Mouse (Mus musculus) ES-E14 (cell line): ENCODE data around the gene Gpc6. TPM values are rescaled to one million over a fixed set of nuclear protein-coding genes. Genes with fewer than 3 reads are reported as not detected.
A peak's percentile ranks its signal among the peaks of the same experiment; 100 is the strongest.

Source experiments
- DNase-seq: peaks from one replicate; pipeline ENCODE4 v3.0.0-alpha.2; 2013; ENCODE audit warnings: low read depth, low spot score
- H3K27ac ChIP-seq: 2 replicates; pipeline ENCODE4 v1.5.1; 2012; ENCODE audit warnings: low read depth, mild to moderate bottlenecking, low read length, moderate library complexity, mixed read lengths; ENCODE audit not compliant: poor library complexity, insufficient read depth, severe bottlenecking
- H3K36me3 ChIP-seq: 2 replicates; pipeline ENCODE4 v1.6.1; 2012; ENCODE audit warnings: mild to moderate bottlenecking, low read length, moderate library complexity, mixed read lengths; ENCODE audit not compliant: control insufficient read depth, poor library complexity, insufficient read depth, severe bottlenecking
- H3K4me1 ChIP-seq, 2 experiments: fragments of 150-350 bp in 1 of 2; sonication (generic) in 1 of 2; 2 replicates each; pipeline ENCODE4 v1.6.1; 2012; ENCODE audit warnings: low read length in 2 of 2, mild to moderate bottlenecking in 1 of 2, mixed read lengths in 1 of 2; ENCODE audit not compliant: control insufficient read depth in 2 of 2, insufficient read depth in 2 of 2, poor library complexity in 1 of 2
- H3K4me3 ChIP-seq, 2 experiments: fragments of 150-350 bp in 1 of 2; sonication (generic) in 1 of 2; 2 replicates each; pipeline ENCODE4 v1.5.1; 2012; ENCODE audit warnings: low read length in 2 of 2, low read depth in 1 of 2, mild to moderate bottlenecking in 1 of 2, mixed read lengths in 1 of 2; ENCODE audit not compliant: insufficient read depth in 1 of 2, poor library complexity in 1 of 2, severe bottlenecking in 1 of 2
- H3K9ac ChIP-seq: 2 replicates; pipeline ENCODE4 v1.6.1; 2012; ENCODE audit warnings: low read depth, mild to moderate bottlenecking, low read length, mixed read lengths; ENCODE audit not compliant: poor library complexity, insufficient read depth, severe bottlenecking
- H3K9me3 ChIP-seq: fragments of 150-350 bp; sonication (generic); 2 replicates; pipeline ENCODE4 v1.6.1; 2012; ENCODE audit warnings: low read depth, mild to moderate bottlenecking, low read length; ENCODE audit not compliant: control insufficient read depth, insufficient read depth
- CHD2 ChIP-seq: IDR thresholded peaks from 2 replicates; pipeline ENCODE4 v1.6.1; 2014; ENCODE audit warnings: mild to moderate bottlenecking, low read depth, low read length, inconsistent platforms
- HCFC1 ChIP-seq: IDR thresholded peaks from 2 replicates; pipeline ENCODE4 v1.6.1; 2012; ENCODE audit warnings: low read length, inconsistent platforms, borderline replicate concordance; ENCODE audit not compliant: insufficient read depth
- MAFK ChIP-seq: IDR thresholded peaks from 2 replicates; pipeline ENCODE4 v1.6.1; 2014; ENCODE audit warnings: mild to moderate bottlenecking, low read depth, low read length, inconsistent platforms; ENCODE audit not compliant: insufficient read depth
- ZC3H11A ChIP-seq: IDR thresholded peaks from 2 replicates; pipeline ENCODE4 v1.6.1; 2012; ENCODE audit warnings: low read depth, mild to moderate bottlenecking, inconsistent platforms, low read length, borderline replicate concordance
- ZNF384 ChIP-seq: IDR thresholded peaks from 2 replicates; pipeline ENCODE4 v1.6.1; 2012; ENCODE audit warnings: low read depth, low read length, inconsistent platforms
- in situ Hi-C, 2 experiments: fragments of 600-800 bp; cut with MboI; formaldehyde crosslinking; loops; one replicate each; pipeline ENCODE4 v1.15.1; 2025; ENCODE audit warnings: low sequenced_read_pairs in 2 of 2, inconsistent platforms in 1 of 2; ENCODE audit not compliant: unreplicated experiment in 2 of 2
- total RNA-seq: library from RNA; depleted of rRNA; stranded (reverse); fragments of 300-350 nt; gene quantifications from 2 replicates; pipeline ENCODE4 v1.2.3, GENCODE M21; 2012; rRNA removed

The Gpc6 gene
- total RNA-seq = 3.2 and 3.3 TPM in 2 replicates

DNA sequence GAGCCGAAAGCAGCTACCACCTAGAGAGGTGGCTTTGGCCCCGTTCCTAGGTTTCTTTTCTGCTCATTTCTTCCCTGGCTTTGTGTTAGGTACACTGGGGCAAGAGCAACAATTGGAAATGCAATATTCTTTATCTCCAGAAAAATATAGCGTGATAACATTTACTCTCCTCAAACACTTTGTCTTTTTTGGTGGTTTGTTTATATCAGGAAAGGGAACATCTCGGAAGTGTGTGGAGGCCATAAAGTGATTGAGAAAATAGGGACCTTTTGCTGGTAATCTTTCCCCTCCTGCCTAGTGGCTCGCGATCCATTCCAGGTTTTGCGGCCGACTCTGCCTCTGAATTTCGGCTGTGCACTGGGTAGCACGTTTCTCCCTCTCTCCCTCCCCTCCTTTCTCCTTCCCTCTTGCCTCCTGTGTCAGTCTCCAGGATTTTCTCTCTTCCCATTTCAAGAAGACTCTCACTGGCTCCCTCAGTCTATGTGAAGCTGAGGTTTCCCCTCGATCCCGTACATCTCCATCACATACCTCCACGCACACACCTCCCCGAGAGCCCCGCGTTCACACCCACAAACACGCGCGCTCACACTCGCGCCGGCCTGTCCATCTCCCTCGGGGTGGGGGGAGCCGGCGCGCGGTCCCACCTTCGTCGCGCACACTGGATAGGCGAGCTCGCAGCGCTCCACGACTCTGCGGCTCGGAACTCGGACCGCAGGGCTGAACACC lies at the start of gene Gpc6:
TSS of gene Gpc6 (plus strand) at position 440 of the 726 bp plus-strand sequence.
- in situ Hi-C loops = no loop called here
- TF ChIP-seq HCFC1 (no peak), ZNF384 (no peak), ZC3H11A (no peak), MAFK (no peak), CHD2 (no peak)
- no peak within 1 kb of the TSS for H3K27ac ChIP-seq

DNA sequence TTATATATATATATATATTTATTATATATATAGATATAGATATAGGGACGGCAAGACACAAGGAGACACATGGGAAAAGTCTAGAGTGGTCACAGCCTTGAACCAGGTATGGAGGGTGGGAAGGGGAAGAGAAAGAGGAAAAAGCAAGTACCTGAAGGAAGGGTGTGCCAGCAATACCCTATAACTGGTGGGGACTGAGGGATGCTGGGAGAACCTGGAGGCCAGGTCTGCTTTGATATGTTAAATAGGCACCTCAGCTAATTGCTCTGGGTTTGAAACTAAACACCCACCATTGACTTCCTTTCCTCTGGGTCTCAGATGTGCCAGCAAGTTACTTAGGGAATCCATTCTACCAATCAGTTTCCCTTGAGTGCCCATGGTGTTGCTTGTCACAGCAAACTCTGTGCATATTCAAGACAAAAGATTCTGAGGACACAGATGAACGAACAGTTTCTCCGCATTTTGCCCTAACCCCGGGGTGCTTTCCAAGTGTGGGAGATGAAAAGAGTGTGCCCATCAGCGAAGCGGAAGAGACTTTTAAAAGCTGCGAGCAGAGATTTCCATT lies 42.6 kb upstream of the Gpc6 start:
- no peak for TF ChIP-seq CHD2
- no peak for TF ChIP-seq HCFC1
- no peak for TF ChIP-seq ZC3H11A
- TF ChIP-seq MAFK = no peak
- no peak for TF ChIP-seq ZNF384
- Histone ChIP-seq H3K9me3 (no peaks in the 10 kb centered on the region), H3K4me3 (no peak overlapping the region), H3K36me3 (no peaks in the 10 kb centered on the region), H3K4me1 (0 out of 4 replicates have a peak, but pooled peaks cover 0 to 2% of the 10 kb centered on the region in 2 experiments), H3K27ac (no peak overlapping the region), H3K9ac (no peak overlapping the region)
- DNase-seq = peak; percentile 38
- in situ Hi-C loops = no loop called here

More for the DNA sequence above, at the start of gene Gpc6:
- Histone ChIP-seq H3K4me1 (no peaks in the 10 kb centered on the region), H3K4me3 (peak within 1 kb of the TSS; percentile 73 to 80), H3K9ac (peak within 1 kb of the TSS; percentile 73), H3K9me3 (no peaks in the 10 kb centered on the region), H3K36me3 (no peaks in the 10 kb centered on the region)
- DNase-seq = no peak

DNA sequence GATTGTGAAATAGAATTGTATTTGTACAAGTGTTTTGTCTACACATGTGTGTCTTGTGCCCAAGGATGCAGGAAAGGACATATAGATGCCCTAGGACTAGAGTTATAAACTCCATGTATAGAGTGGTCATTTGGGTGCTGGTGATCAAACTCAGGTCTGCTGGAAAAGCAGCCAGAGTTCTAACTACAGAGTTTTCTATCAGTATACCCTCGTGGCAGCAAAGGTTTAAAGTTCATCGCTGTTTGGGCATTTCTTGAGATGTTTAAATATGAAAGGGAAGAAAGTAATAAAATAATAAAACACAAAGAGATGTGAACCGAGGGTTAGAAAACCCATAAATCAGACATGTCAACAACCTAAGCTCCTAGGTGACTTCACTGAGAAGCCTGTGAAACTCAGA lies 30.8 kb upstream of the Gpc6 start:
- Histone ChIP-seq H3K27ac (no peak overlapping the region), H3K36me3 (no peaks in the 10 kb centered on the region), H3K4me3 (no peak overlapping the region), H3K9me3 (no peaks in the 10 kb centered on the region), H3K9ac (no peak overlapping the region), H3K4me1 (peaks cover 0 to 9% of the 10 kb centered on the region in 2 experiments; a peak in 1 of 4 replicates)
- no peak for DNase-seq
- no peak for TF ChIP-seq MAFK
- in situ Hi-C loops = no loop called here

DNA sequence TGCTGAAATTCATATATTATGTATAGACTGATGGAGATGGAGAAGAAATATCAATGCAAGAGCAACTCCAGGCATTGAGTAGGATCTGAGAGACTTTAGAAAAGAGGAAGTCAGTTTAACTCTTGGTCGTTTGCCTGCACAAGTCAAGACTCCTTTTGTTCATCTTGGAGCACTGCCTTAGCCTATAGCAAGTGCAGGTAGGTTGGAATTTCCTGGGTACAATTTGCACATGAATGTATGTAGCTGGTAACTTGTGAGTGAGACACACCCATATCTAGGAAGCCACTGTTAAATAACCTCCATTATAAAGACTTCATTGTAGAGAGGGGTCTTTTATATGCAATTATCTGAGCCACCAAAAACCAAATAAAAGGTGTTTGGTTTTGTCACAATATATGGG lies 27.1 kb upstream of the Gpc6 start:
- no peak overlapping the region for H3K4me3 ChIP-seq
- no peaks in the 10 kb centered on the region for H3K9me3 ChIP-seq
- no peaks in the 10 kb centered on the region for H3K36me3 ChIP-seq
- in situ Hi-C loops = no loop called here
- TF ChIP-seq HCFC1 (no peak), CHD2 (no peak), ZC3H11A (no peak), MAFK (no peak), ZNF384 (no peak)
- no peak overlapping the region for H3K27ac ChIP-seq
- peak; percentile 26 for DNase-seq
- H3K9ac ChIP-seq = no peak overlapping the region
- H3K4me1 ChIP-seq = peaks cover 0 to 9% of the 10 kb centered on the region in 2 experiments; a peak in 1 of 4 replicates
